Mouse (Mus musculus): ENCODE measurements around the gene Ncoa5. TPM values are rescaled to one million over a fixed set of nuclear protein-coding genes. Genes with fewer than 3 reads are reported as not detected.

The Ncoa5 gene
- polyA plus RNA-seq, 1 experiment from 2014 or later, result 34.1 TPM

GRCm38 (mm10) chr2:164970631-164971196 is 64.0 kb downstream of the Ncoa5 start:
- Histone ChIP-seq H3K27me3 (ENCODE audit: control insufficient read depth, insufficient read depth, low read length) (peaks cover 78% of the 10 kb centered on the region), H3K4me2 (ENCODE audit: low read length) (peak overlapping the region; percentile 25; the same call in 1 of the 2 replicates), H3K9me3 (ENCODE audit: control insufficient read depth, low read length) (no peaks in the 10 kb centered on the region), H3K4me1 (ENCODE audit: control insufficient read depth in 2 of 2, insufficient read depth in 2 of 2, low read length in 2 of 2) (peaks cover 0 to 8% of the 10 kb centered on the region in 2 experiments; a peak in 1 of 4 replicates), H3K9ac (ENCODE audit: low read length) (no peak overlapping the region), H3K36me3 (ENCODE audit: control insufficient read depth, insufficient read depth, low read length) (no peaks in the 10 kb centered on the region), H3K4me3 (ENCODE audit: control insufficient read depth in 1 of 2, insufficient read depth in 1 of 2, low read depth in 1 of 2, low read length in 2 of 2) (peak overlapping the region in 1 of 2 experiments; percentile 8; a peak in 1 of 4 replicates), H3K27ac (replicated peaks in 1 of 2; ENCODE audit: control insufficient read depth in 1 of 2, insufficient read depth in 1 of 2, low read depth in 2 of 2, low read length in 2 of 2) (no peak overlapping the region)
- no peak for ATAC-seq (ENCODE audit: insufficient number of reproducible peaks, insufficient read depth, low FRiP score, low read depth)
- 1% methylated on average over 42 of the region's 42 CpGs for WGBS

DNA sequence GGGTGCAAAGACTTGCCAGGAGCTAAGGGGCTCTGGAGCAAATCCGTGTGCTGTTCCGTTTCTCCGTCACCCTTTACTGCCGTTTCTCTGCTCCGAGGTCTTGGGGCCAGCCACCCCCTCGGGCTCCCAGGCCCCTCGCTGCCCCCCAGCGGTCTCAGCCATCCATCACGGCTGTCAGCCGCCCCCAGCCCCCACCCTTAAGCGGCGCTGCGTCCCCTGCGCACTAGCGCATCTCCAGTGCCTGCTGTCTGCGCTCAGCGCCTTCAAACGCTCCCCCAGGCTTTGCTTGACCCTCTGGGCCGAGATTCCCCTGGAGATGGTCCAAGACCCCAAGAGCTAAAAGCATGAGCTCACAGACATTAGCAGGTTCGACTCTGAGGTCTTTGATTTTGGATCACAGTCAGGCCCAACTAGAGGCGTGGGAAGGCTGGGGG is 65.3 kb downstream of the Ncoa5 start:
- Histone ChIP-seq H3K4me2 (ENCODE audit: low read length) (no peak overlapping the region), H3K27me3 (ENCODE audit: control insufficient read depth, insufficient read depth, low read length) (peaks cover 84% of the 10 kb centered on the region), H3K27ac (replicated peaks in 1 of 2; ENCODE audit: control insufficient read depth in 1 of 2, insufficient read depth in 1 of 2, low read depth in 2 of 2, low read length in 2 of 2) (no peak overlapping the region), H3K4me3 (ENCODE audit: control insufficient read depth in 1 of 2, insufficient read depth in 1 of 2, low read depth in 1 of 2, low read length in 2 of 2) (no peak overlapping the region), H3K36me3 (ENCODE audit: control insufficient read depth, insufficient read depth, low read length) (no peaks in the 10 kb centered on the region), H3K9me3 (ENCODE audit: control insufficient read depth, low read length) (no peaks in the 10 kb centered on the region), H3K9ac (ENCODE audit: low read length) (no peak overlapping the region), H3K4me1 (ENCODE audit: control insufficient read depth in 2 of 2, insufficient read depth in 2 of 2, low read length in 2 of 2) (peaks cover 0 to 8% of the 10 kb centered on the region in 2 experiments; a peak in 1 of 4 replicates)
- no peak for ATAC-seq (ENCODE audit: insufficient number of reproducible peaks, insufficient read depth, low FRiP score, low read depth)
- 4% methylated on average over 21 of the region's 21 CpGs for WGBS

- Histone ChIP-seq H3K36me3 (ENCODE audit: control insufficient read depth, insufficient read depth, low read length) (no peaks in the 10 kb centered on the region), H3K4me2 (ENCODE audit: low read length) (peak overlapping the region; percentile 64), H3K27me3 (ENCODE audit: control insufficient read depth, insufficient read depth, low read length) (peaks cover 82% of the 10 kb centered on the region), H3K27ac (replicated peaks in 1 of 2; ENCODE audit: control insufficient read depth in 1 of 2, insufficient read depth in 1 of 2, low read depth in 2 of 2, low read length in 2 of 2) (no peak overlapping the region), H3K9me3 (ENCODE audit: control insufficient read depth, low read length) (no peaks in the 10 kb centered on the region), H3K4me1 (ENCODE audit: control insufficient read depth in 2 of 2, insufficient read depth in 2 of 2, low read length in 2 of 2) (peaks cover 0 to 8% of the 10 kb centered on the region in 2 experiments; a peak in 1 of 4 replicates), H3K4me3 (ENCODE audit: control insufficient read depth in 1 of 2, insufficient read depth in 1 of 2, low read depth in 1 of 2, low read length in 2 of 2) (peak overlapping the region; percentile 11 to 35; a peak in 3 of 4 replicates), H3K9ac (ENCODE audit: low read length) (no peak overlapping the region)
- WGBS, result 1% methylated on average over 29 of the region's 29 CpGs
- ATAC-seq (ENCODE audit: insufficient number of reproducible peaks, insufficient read depth, low FRiP score, low read depth), result peak; percentile 28; the same call in 1 of the 2 replicates
These were observed 66.2 kb downstream of the Ncoa5 start for GRCm38 (mm10) chr2:164968451-164968851.

GRCm38 (mm10) chr2:164967761-164968440 is 66.8 kb downstream of the Ncoa5 start:
- Histone ChIP-seq H3K4me1 (ENCODE audit: control insufficient read depth in 2 of 2, insufficient read depth in 2 of 2, low read length in 2 of 2) (peaks cover 0 to 8% of the 10 kb centered on the region in 2 experiments; a peak in 1 of 4 replicates), H3K27ac (replicated peaks in 1 of 2; ENCODE audit: control insufficient read depth in 1 of 2, insufficient read depth in 1 of 2, low read depth in 2 of 2, low read length in 2 of 2) (no peak overlapping the region), H3K27me3 (ENCODE audit: control insufficient read depth, insufficient read depth, low read length) (peaks cover 77% of the 10 kb centered on the region), H3K4me2 (ENCODE audit: low read length) (peak overlapping the region; percentile 64), H3K36me3 (ENCODE audit: control insufficient read depth, insufficient read depth, low read length) (no peaks in the 10 kb centered on the region), H3K9me3 (ENCODE audit: control insufficient read depth, low read length) (no peaks in the 10 kb centered on the region), H3K4me3 (ENCODE audit: control insufficient read depth in 1 of 2, insufficient read depth in 1 of 2, low read depth in 1 of 2, low read length in 2 of 2) (peak overlapping the region; percentile 11 to 35; a peak in 3 of 4 replicates), H3K9ac (ENCODE audit: low read length) (no peak overlapping the region)
- 3% methylated on average over 64 of the region's 65 CpGs for WGBS
- ATAC-seq (ENCODE audit: insufficient number of reproducible peaks, insufficient read depth, low FRiP score, low read depth), result peak; percentile 16; the same call in 1 of the 2 replicates

DNA sequence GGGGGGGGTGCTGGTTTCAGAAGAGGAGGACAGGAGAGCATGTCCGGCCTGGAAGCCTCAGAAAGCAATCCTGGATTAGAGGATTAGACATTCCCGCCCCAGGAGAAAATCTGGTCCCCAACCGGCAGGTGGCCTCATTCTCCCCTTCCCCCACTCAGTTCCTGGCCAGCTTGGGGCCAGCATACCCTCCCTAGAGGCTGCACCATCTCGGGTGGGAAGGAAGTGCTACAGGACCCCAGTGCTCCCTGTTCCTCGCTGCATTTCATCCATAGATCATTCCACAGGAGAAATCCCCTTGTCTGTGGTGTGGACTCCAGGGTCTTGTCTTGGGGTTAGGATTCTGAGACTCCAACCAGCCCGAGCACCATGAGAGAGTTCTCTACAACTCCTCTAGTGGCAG is 67.5 kb downstream of the Ncoa5 start:
- Histone ChIP-seq H3K4me2 (ENCODE audit: low read length) (no peak overlapping the region), H3K4me3 (ENCODE audit: control insufficient read depth in 1 of 2, insufficient read depth in 1 of 2, low read depth in 1 of 2, low read length in 2 of 2) (no peak overlapping the region), H3K36me3 (ENCODE audit: control insufficient read depth, insufficient read depth, low read length) (no peaks in the 10 kb centered on the region), H3K27me3 (ENCODE audit: control insufficient read depth, insufficient read depth, low read length) (peaks cover 70% of the 10 kb centered on the region), H3K9me3 (ENCODE audit: control insufficient read depth, low read length) (no peaks in the 10 kb centered on the region), H3K4me1 (ENCODE audit: control insufficient read depth in 2 of 2, insufficient read depth in 2 of 2, low read length in 2 of 2) (peaks cover 0 to 8% of the 10 kb centered on the region in 2 experiments; a peak in 1 of 4 replicates), H3K9ac (ENCODE audit: low read length) (no peak overlapping the region), H3K27ac (replicated peaks in 1 of 2; ENCODE audit: control insufficient read depth in 1 of 2, insufficient read depth in 1 of 2, low read depth in 2 of 2, low read length in 2 of 2) (no peak overlapping the region)
- 12% methylated on average over 6 of the region's 6 CpGs for WGBS
- no peak for ATAC-seq (ENCODE audit: insufficient number of reproducible peaks, insufficient read depth, low FRiP score, low read depth)

DNA sequence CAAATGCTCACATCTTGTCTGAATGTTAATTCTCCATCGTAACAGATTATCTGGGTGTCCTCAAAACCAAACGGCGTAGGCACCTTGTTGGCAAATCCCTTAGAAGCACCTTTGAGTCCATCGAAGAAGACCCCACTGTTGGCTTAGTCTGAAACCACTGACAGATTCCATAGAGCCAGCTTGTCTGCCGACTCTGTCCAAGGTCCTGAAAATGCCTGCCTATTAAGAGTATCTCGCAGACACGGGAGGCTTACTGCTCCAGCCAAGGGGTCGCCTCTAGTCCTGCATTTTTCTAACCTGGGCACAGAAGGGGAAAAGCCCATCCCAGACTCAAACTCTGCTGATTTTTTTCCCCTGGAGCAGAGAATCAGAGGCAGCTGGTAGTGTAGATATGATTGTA is 68.3 kb downstream of the Ncoa5 start:
- WGBS, result 18% methylated on average over 8 of the region's 8 CpGs
- Histone ChIP-seq H3K27ac (replicated peaks in 1 of 2; ENCODE audit: control insufficient read depth in 1 of 2, insufficient read depth in 1 of 2, low read depth in 2 of 2, low read length in 2 of 2) (no peak overlapping the region), H3K36me3 (ENCODE audit: control insufficient read depth, insufficient read depth, low read length) (no peaks in the 10 kb centered on the region), H3K27me3 (ENCODE audit: control insufficient read depth, insufficient read depth, low read length) (peaks cover 62% of the 10 kb centered on the region), H3K4me1 (ENCODE audit: control insufficient read depth in 2 of 2, insufficient read depth in 2 of 2, low read length in 2 of 2) (peaks cover 0 to 8% of the 10 kb centered on the region in 2 experiments; a peak in 2 of 4 replicates), H3K9me3 (ENCODE audit: control insufficient read depth, low read length) (no peaks in the 10 kb centered on the region), H3K9ac (ENCODE audit: low read length) (no peak overlapping the region), H3K4me3 (ENCODE audit: control insufficient read depth in 1 of 2, insufficient read depth in 1 of 2, low read depth in 1 of 2, low read length in 2 of 2) (no peak overlapping the region), H3K4me2 (ENCODE audit: low read length) (no peak overlapping the region)
- ATAC-seq (ENCODE audit: insufficient number of reproducible peaks, insufficient read depth, low FRiP score, low read depth), result no peak

- Histone ChIP-seq H3K9me3 (ENCODE audit: control insufficient read depth, low read length) (no peaks in the 10 kb centered on the region), H3K4me3 (ENCODE audit: control insufficient read depth in 1 of 2, insufficient read depth in 1 of 2, low read depth in 1 of 2, low read length in 2 of 2) (no peak overlapping the region), H3K27ac (replicated peaks in 1 of 2; ENCODE audit: control insufficient read depth in 1 of 2, insufficient read depth in 1 of 2, low read depth in 2 of 2, low read length in 2 of 2) (no peak overlapping the region), H3K4me2 (ENCODE audit: low read length) (no peak overlapping the region), H3K36me3 (ENCODE audit: control insufficient read depth, insufficient read depth, low read length) (no peaks in the 10 kb centered on the region), H3K27me3 (ENCODE audit: control insufficient read depth, insufficient read depth, low read length) (peaks cover 51% of the 10 kb centered on the region), H3K9ac (ENCODE audit: low read length) (no peak overlapping the region), H3K4me1 (ENCODE audit: control insufficient read depth in 2 of 2, insufficient read depth in 2 of 2, low read length in 2 of 2) (peaks cover 0 to 18% of the 10 kb centered on the region in 2 experiments; a peak in 3 of 4 replicates)
- WGBS, result 90% methylated on average over 1 of the region's 1 CpGs
- ATAC-seq (ENCODE audit: insufficient number of reproducible peaks, insufficient read depth, low FRiP score, low read depth), result no peak
These were observed 69.7 kb downstream of the Ncoa5 start for GRCm38 (mm10) chr2:164964981-164965380.

All from heart, embryonic 14.5 days (tissue).